Mouse (Mus musculus): Measurements from ENCODE around the gene Pacsin2. TPM values are rescaled to one million over a fixed set of nuclear protein-coding genes. Genes with fewer than 3 reads are reported as not detected.
A peak's percentile ranks its signal among the peaks of the same experiment; 100 is the strongest.
"Not testable (repeated sequence)": the region's sequence is repeated elsewhere in the genome, so short reads cannot be mapped to it uniquely, and the experiment has no call there.

Pacsin2 gene
- 56.9 and 61.0 TPM in 2 replicates for polyA plus RNA-seq (2016; fragmentation: Nextera tagmentation; extraction: Ambion mirVana)

GRCm38 (mm10) chr15:83464083-83464904, at the start of gene Pacsin2:
Gene Pacsin2, minus strand, starts transcription at chr15:83464606.
- Histone ChIP-seq H3K27ac (peak within 1 kb of the TSS; percentile 89), H3K9me3 (replicated peaks) (no peaks in the 10 kb centered on the region), H3K36me3 (no peaks in the 10 kb centered on the region), H3K4me1 (peaks cover 16% of the 10 kb centered on the region), H3K4me3 (peak within 1 kb of the TSS; percentile 70), H3K27me3 (ENCODE audit: low read depth, poor library complexity, severe bottlenecking) (no peaks in the 10 kb centered on the region)
- under 1% methylated on average over 88 of the region's 88 CpGs for WGBS
- peak; percentile 97 for DNase-seq (ENCODE audit: low spot score)

GRCm38 (mm10) chr15:83512489-83513281, 48.3 kb upstream of the Pacsin2 start:
- no peak overlapping the region for H3K27ac ChIP-seq
- H3K36me3 ChIP-seq, result no peaks in the 10 kb centered on the region
- no peak overlapping the region for H3K4me3 ChIP-seq
- peaks cover 7% of the 10 kb centered on the region for H3K4me1 ChIP-seq
- 81% methylated on average over 13 of the region's 13 CpGs for WGBS
- H3K9me3 ChIP-seq (replicated peaks), result no peaks in the 10 kb centered on the region
- H3K27me3 ChIP-seq (ENCODE audit: low read depth, poor library complexity, severe bottlenecking), result no peaks in the 10 kb centered on the region
- no peak for DNase-seq (ENCODE audit: low spot score)

GRCm38 (mm10) chr15:83510805-83511405, 46.5 kb upstream of the Pacsin2 start, which contains the start of gene Ttll1:
Gene Ttll1, minus strand, starts transcription at chr15:83510893.
- no peaks in the 10 kb centered on the region for H3K27me3 ChIP-seq (ENCODE audit: low read depth, poor library complexity, severe bottlenecking)
- peak; percentile 96 for DNase-seq (ENCODE audit: low spot score)
- no peaks in the 10 kb centered on the region for H3K9me3 ChIP-seq (replicated peaks)
- H3K4me1 ChIP-seq, result peaks cover 7% of the 10 kb centered on the region
- peak within 1 kb of the TSS; percentile 51 for H3K27ac ChIP-seq
- H3K36me3 ChIP-seq, result no peaks in the 10 kb centered on the region
- WGBS, result 13% methylated on average over 41 of the region's 41 CpGs
- peak within 1 kb of the TSS; percentile 60 for H3K4me3 ChIP-seq

GRCm38 (mm10) chr15:83509950-83510804, 45.8 kb upstream of the Pacsin2 start:
- DNase-seq (ENCODE audit: low spot score), result no peak
- WGBS, result 28% methylated on average over 17 of the region's 17 CpGs
- Histone ChIP-seq H3K27me3 (ENCODE audit: low read depth, poor library complexity, severe bottlenecking) (no peaks in the 10 kb centered on the region), H3K36me3 (peaks cover 4% of the 10 kb centered on the region; the same call in 1 of the 2 replicates), H3K9me3 (replicated peaks) (no peaks in the 10 kb centered on the region), H3K4me1 (peaks cover 7% of the 10 kb centered on the region), H3K4me3 (peak overlapping the region; percentile 60), H3K27ac (peak overlapping the region; percentile 51)

GRCm38 (mm10) chr15:83501483-83501882, 37.1 kb upstream of the Pacsin2 start:
- H3K27me3 ChIP-seq (ENCODE audit: low read depth, poor library complexity, severe bottlenecking); DNase-seq (ENCODE audit: low spot score); H3K4me1 ChIP-seq; H3K9me3 ChIP-seq (replicated peaks); H3K27ac ChIP-seq; H3K4me3 ChIP-seq: not testable (repeated sequence)
- H3K36me3 ChIP-seq, result peaks cover 64% of the 10 kb centered on the region
- WGBS, result 77% methylated on average over 6 of the region's 6 CpGs

GRCm38 (mm10) chr15:83500352-83500751, 35.9 kb upstream of the Pacsin2 start:
- no peak for DNase-seq (ENCODE audit: low spot score)
- peaks cover 74% of the 10 kb centered on the region for H3K36me3 ChIP-seq
- H3K9me3 ChIP-seq (replicated peaks), result no peaks in the 10 kb centered on the region

GRCm38 (mm10) chr15:83499211-83499755, 34.9 kb upstream of the Pacsin2 start:
- no peaks in the 10 kb centered on the region for H3K27me3 ChIP-seq (ENCODE audit: low read depth, poor library complexity, severe bottlenecking)
- H3K9me3 ChIP-seq (replicated peaks), result no peaks in the 10 kb centered on the region
- H3K4me1 ChIP-seq, result peaks cover 9% of the 10 kb centered on the region
- peaks cover 71% of the 10 kb centered on the region for H3K36me3 ChIP-seq
- no peak for DNase-seq (ENCODE audit: low spot score)
- no peak overlapping the region for H3K4me3 ChIP-seq
- H3K27ac ChIP-seq, result no peak overlapping the region
- 91% methylated on average over 10 of the region's 10 CpGs for whole genome bisulfite sequencing

More at GRCm38 (mm10) chr15:83500352-83500751, 35.9 kb upstream of the Pacsin2 start:
- WGBS, result 51% methylated on average over 3 of the region's 3 CpGs
- Histone ChIP-seq H3K4me3 (no peak overlapping the region), H3K27ac (no peak overlapping the region), H3K4me1 (peaks cover 5% of the 10 kb centered on the region; the same call in 1 of the 2 replicates), H3K27me3 (ENCODE audit: low read depth, poor library complexity, severe bottlenecking) (no peaks in the 10 kb centered on the region)

- H3K9me3 ChIP-seq (replicated peaks), result no peaks in the 10 kb centered on the region
- H3K36me3 ChIP-seq, result peaks cover 73% of the 10 kb centered on the region
- 94% methylated on average over 6 of the region's 6 CpGs for WGBS
- no peak overlapping the region for H3K27ac ChIP-seq
- H3K4me3 ChIP-seq, result no peak overlapping the region
- no peaks in the 10 kb centered on the region for H3K27me3 ChIP-seq (ENCODE audit: low read depth, poor library complexity, severe bottlenecking)
- no peak for DNase-seq (ENCODE audit: low spot score)
- peaks cover 9% of the 10 kb centered on the region for H3K4me1 ChIP-seq
These were observed 32.9 kb upstream of the Pacsin2 start for GRCm38 (mm10) chr15:83497299-83497698.

GRCm38 (mm10) chr15:83495787-83496367, 31.5 kb upstream of the Pacsin2 start:
- peaks cover 9% of the 10 kb centered on the region for H3K4me1 ChIP-seq
- H3K9me3 ChIP-seq (replicated peaks), result no peaks in the 10 kb centered on the region
- H3K36me3 ChIP-seq, result peaks cover 74% of the 10 kb centered on the region
- peak overlapping the region; percentile 37 for H3K4me3 ChIP-seq
- H3K27ac ChIP-seq, result peak overlapping the region; percentile 28; the same call in 1 of the 2 replicates
- 66% methylated on average over 22 of the region's 22 CpGs for WGBS
- H3K27me3 ChIP-seq (ENCODE audit: low read depth, poor library complexity, severe bottlenecking), result no peaks in the 10 kb centered on the region
- DNase-seq (ENCODE audit: low spot score), result no peak

- no peak for DNase-seq (ENCODE audit: low spot score)
- peaks cover 80% of the 10 kb centered on the region for H3K36me3 ChIP-seq
- H3K4me1 ChIP-seq, result peaks cover 9% of the 10 kb centered on the region
- H3K9me3 ChIP-seq (replicated peaks), result no peaks in the 10 kb centered on the region
- no peak overlapping the region for H3K4me3 ChIP-seq
- no peaks in the 10 kb centered on the region for H3K27me3 ChIP-seq (ENCODE audit: low read depth, poor library complexity, severe bottlenecking)
- 91% methylated on average over 3 of the region's 3 CpGs for WGBS
- no peak overlapping the region for H3K27ac ChIP-seq
These were observed 30.8 kb upstream of the Pacsin2 start for GRCm38 (mm10) chr15:83495195-83495594.

GRCm38 (mm10) chr15:83494572-83494920, 30.1 kb upstream of the Pacsin2 start:
- Histone ChIP-seq H3K9me3 (replicated peaks) (no peaks in the 10 kb centered on the region), H3K4me3 (no peak overlapping the region), H3K36me3 (peaks cover 77% of the 10 kb centered on the region), H3K27ac (no peak overlapping the region), H3K27me3 (ENCODE audit: low read depth, poor library complexity, severe bottlenecking) (no peaks in the 10 kb centered on the region), H3K4me1 (peaks cover 9% of the 10 kb centered on the region)
- no peak for DNase-seq (ENCODE audit: low spot score)
- whole genome bisulfite sequencing, result 77% methylated on average over 6 of the region's 6 CpGs

Data from limb, embryonic 10.5 days (tissue).